Mouse (Mus musculus) CH12.LX (cell line): Measurements from ENCODE around the gene Eea1. TPM values are rescaled to one million over a fixed set of nuclear protein-coding genes. Genes with fewer than 3 reads are reported as not detected.
A peak's percentile ranks its signal among the peaks of the same experiment; 100 is the strongest.

ENCODE experiments used
- DNase-seq: peaks from one replicate; pipeline ENCODE4 v3.0.0-alpha.2; 2013; ENCODE audit errors: extremely low read depth
- H3K27ac ChIP-seq: 2 replicates; pipeline ENCODE4 v1.5.1; 2012; ENCODE audit warnings: low read depth, mild to moderate bottlenecking, control low read depth, moderate library complexity; ENCODE audit not compliant: insufficient read depth
- H3K27me3 ChIP-seq: replicated peaks from 2 replicates; pipeline ENCODE3; 2012; ENCODE audit warnings: inconsistent platforms
- H3K36me3 ChIP-seq, 2 experiments: replicated peaks in 1 of 2; 2 replicates each; pipeline versions ENCODE3 to v1.6.1; 2012; ENCODE audit warnings: inconsistent platforms in 1 of 2, low read length in 1 of 2, mild to moderate bottlenecking in 1 of 2, mixed read lengths in 1 of 2, moderate library complexity in 1 of 2; ENCODE audit not compliant: control insufficient read depth in 1 of 2, insufficient read depth in 1 of 2
- H3K4me1 ChIP-seq, 2 experiments: 2 replicates each; pipeline ENCODE4 v1.6.1; 2012; ENCODE audit warnings: inconsistent platforms in 1 of 2, moderate library complexity in 1 of 2; ENCODE audit not compliant: insufficient read depth in 2 of 2, control insufficient read depth in 1 of 2
- H3K4me2 ChIP-seq: 2 replicates; pipeline ENCODE4 v1.6.1; 2012; ENCODE audit warnings: low read depth, mild to moderate bottlenecking, control low read depth; ENCODE audit not compliant: poor library complexity, insufficient read depth, severe bottlenecking
- H3K4me3 ChIP-seq, 3 experiments: fragments of 150-350 bp in 1 of 3; sonication (generic) in 1 of 3; replicated peaks in 1 of 3; 2 replicates each; pipeline versions ENCODE3 to v1.5.1; 2011 to 2012; ENCODE audit warnings: low read depth in 2 of 3, low read length in 2 of 3, mild to moderate bottlenecking in 2 of 3, moderate library complexity in 2 of 3, control low read depth in 1 of 3, improper control_type of control experiment in 1 of 3, inconsistent platforms in 1 of 3, mixed read lengths in 1 of 3; ENCODE audit not compliant: poor library complexity in 1 of 3
- H3K79me2 ChIP-seq: replicated peaks from 2 replicates; pipeline ENCODE4 v1.6.1; 2012; ENCODE audit warnings: mild to moderate bottlenecking, moderate library complexity; ENCODE audit not compliant: control insufficient read depth, poor library complexity, insufficient read depth, severe bottlenecking; ENCODE audit errors: extremely low read depth
- H3K9ac ChIP-seq: 2 replicates; pipeline ENCODE4 v1.6.1; 2012; ENCODE audit warnings: low read depth, mild to moderate bottlenecking, control low read depth, moderate library complexity; ENCODE audit not compliant: insufficient read depth
- H3K9me3 ChIP-seq: replicated peaks from 2 replicates; pipeline ENCODE3; 2012; ENCODE audit warnings: low read length, inconsistent platforms, mixed read lengths
- BHLHE40 ChIP-seq: IDR thresholded peaks from 2 replicates; pipeline ENCODE4 v1.6.1; 2011; ENCODE audit warnings: mild to moderate bottlenecking, low read depth, low read length, improper control_type of control experiment
- CHD1 ChIP-seq: IDR thresholded peaks from 2 replicates; pipeline ENCODE4 v1.6.1; 2012; ENCODE audit warnings: low read depth, low read length, improper control_type of control experiment, inconsistent platforms
- CHD2 ChIP-seq: IDR thresholded peaks from 2 replicates; pipeline ENCODE4 v1.6.1; 2011; ENCODE audit warnings: low read length, improper control_type of control experiment
- CTCF ChIP-seq, 2 experiments: IDR thresholded peaks in 1 of 2; conservative IDR thresholded peaks in 1 of 2; 2 replicates each; pipeline ENCODE4 v1.5.1; 2011 to 2012; ENCODE audit warnings: low read depth in 2 of 2, low read length in 2 of 2, improper control_type of control experiment in 1 of 2, inconsistent platforms in 1 of 2, mild to moderate bottlenecking in 1 of 2, moderate library complexity in 1 of 2
- E2F4 ChIP-seq: IDR thresholded peaks from 2 replicates; pipeline ENCODE4 v1.6.1; 2011; ENCODE audit warnings: low read depth, low read length, improper control_type of control experiment; ENCODE audit not compliant: insufficient replicate concordance
- ELF1 ChIP-seq: IDR thresholded peaks from 2 replicates; pipeline ENCODE4 v1.6.1; 2014; ENCODE audit warnings: low read depth, mild to moderate bottlenecking, inconsistent platforms, low read length, improper control_type of control experiment
- EP300 ChIP-seq: IDR thresholded peaks from 2 replicates; pipeline ENCODE4 v1.6.1; 2011; ENCODE audit warnings: low read length, improper control_type of control experiment
- ETS1 ChIP-seq: conservative IDR thresholded peaks from 2 replicates; pipeline ENCODE4 v1.6.1; 2012; ENCODE audit warnings: low read depth, mild to moderate bottlenecking, inconsistent platforms, low read length, improper control_type of control experiment, moderate library complexity
- GABPA ChIP-seq: IDR thresholded peaks from 2 replicates; pipeline ENCODE4 v1.6.1; 2012; ENCODE audit warnings: low read depth, low read length, improper control_type of control experiment, inconsistent platforms; ENCODE audit not compliant: insufficient replicate concordance
- HCFC1 ChIP-seq: IDR thresholded peaks from 2 replicates; pipeline ENCODE4 v1.6.1; 2012; ENCODE audit warnings: low read depth, mild to moderate bottlenecking, inconsistent platforms, low read length, improper control_type of control experiment
- IRF4 ChIP-seq: IDR thresholded peaks from 2 replicates; pipeline ENCODE4 v1.6.1; 2014; ENCODE audit warnings: low read depth, mild to moderate bottlenecking, inconsistent platforms, low read length, improper control_type of control experiment
- JUN ChIP-seq: IDR thresholded peaks from 2 replicates; pipeline ENCODE4 v1.6.1; 2011; ENCODE audit warnings: low read depth, mild to moderate bottlenecking, low read length, improper control_type of control experiment, moderate library complexity; ENCODE audit not compliant: insufficient read depth
- JUND ChIP-seq: conservative IDR thresholded peaks from 2 replicates; pipeline ENCODE4 v1.6.1; 2011; ENCODE audit warnings: low read depth, low read length, improper control_type of control experiment
- KAT2A ChIP-seq: IDR thresholded peaks from 2 replicates; pipeline ENCODE4 v1.6.1; 2012; ENCODE audit warnings: low read length, improper control_type of control experiment, inconsistent platforms; ENCODE audit not compliant: insufficient replicate concordance
- MAFK ChIP-seq: IDR thresholded peaks from 2 replicates; pipeline ENCODE4 v1.6.1; 2011; ENCODE audit warnings: low read length, improper control_type of control experiment; ENCODE audit not compliant: insufficient replicate concordance
- MAX ChIP-seq: IDR thresholded peaks from 2 replicates; pipeline ENCODE4 v1.6.1; 2011; ENCODE audit warnings: low read length, improper control_type of control experiment
- MAZ ChIP-seq: IDR thresholded peaks from 2 replicates; pipeline ENCODE4 v1.6.1; 2012; ENCODE audit warnings: low read depth, mild to moderate bottlenecking, inconsistent platforms, low read length, improper control_type of control experiment, moderate library complexity
- MEF2A ChIP-seq: IDR thresholded peaks from 2 replicates; pipeline ENCODE4 v1.6.1; 2014; ENCODE audit warnings: low read depth, mild to moderate bottlenecking, inconsistent platforms, low read length, improper control_type of control experiment, borderline replicate concordance
- MXI1 ChIP-seq: IDR thresholded peaks from 2 replicates; pipeline ENCODE4 v1.6.1; 2011; ENCODE audit warnings: mild to moderate bottlenecking, low read depth, low read length, improper control_type of control experiment
- MYC ChIP-seq: IDR thresholded peaks from 2 replicates; pipeline ENCODE4 v1.6.1; 2011; ENCODE audit warnings: low read depth, mild to moderate bottlenecking, improper control_type of control experiment, low read length
- NELFE ChIP-seq: IDR thresholded peaks from 2 replicates; pipeline ENCODE4 v1.6.1; 2011; ENCODE audit warnings: low read depth, low read length, improper control_type of control experiment
- NRF1 ChIP-seq: IDR thresholded peaks from 2 replicates; pipeline ENCODE4 v1.6.1; 2014; ENCODE audit warnings: low read depth, mild to moderate bottlenecking, inconsistent platforms, low read length, improper control_type of control experiment, moderate library complexity
- PAX5 ChIP-seq: IDR thresholded peaks from 2 replicates; pipeline ENCODE4 v1.6.1; 2012; ENCODE audit warnings: low read length, inconsistent platforms, mixed read lengths
- POLR2A ChIP-seq: IDR thresholded peaks from 2 replicates; pipeline ENCODE4 v1.6.1; 2011; ENCODE audit warnings: low read depth, mild to moderate bottlenecking, improper control_type of control experiment, low read length
- POLR2AphosphoS2 ChIP-seq: IDR thresholded peaks from 2 replicates; pipeline ENCODE4 v1.6.1; 2011; ENCODE audit warnings: low read depth, low read length, improper control_type of control experiment
- RAD21 ChIP-seq: IDR thresholded peaks from 2 replicates; pipeline ENCODE4 v1.6.1; 2011; ENCODE audit warnings: low read depth, mild to moderate bottlenecking, low read length, improper control_type of control experiment, moderate library complexity
- RCOR1 ChIP-seq: conservative IDR thresholded peaks from 2 replicates; pipeline ENCODE4 v1.6.1; 2012; ENCODE audit warnings: low read depth, mild to moderate bottlenecking, inconsistent platforms, low read length, improper control_type of control experiment
- SIN3A ChIP-seq: IDR thresholded peaks from 2 replicates; pipeline ENCODE4 v1.6.1; 2012; ENCODE audit warnings: low read length, improper control_type of control experiment, inconsistent platforms
- SMC3 ChIP-seq: IDR thresholded peaks from 2 replicates; pipeline ENCODE4 v1.6.1; 2011; ENCODE audit warnings: low read depth, low read length, improper control_type of control experiment
- TBP ChIP-seq: conservative IDR thresholded peaks from 2 replicates; pipeline ENCODE4 v1.6.1; 2011; ENCODE audit warnings: low read depth, low read length, improper control_type of control experiment
- TCF12 ChIP-seq: IDR thresholded peaks from 2 replicates; pipeline ENCODE4 v1.6.1; 2014; ENCODE audit warnings: low read depth, mild to moderate bottlenecking, inconsistent platforms, low read length, improper control_type of control experiment
- UBTF ChIP-seq: IDR thresholded peaks from 2 replicates; pipeline ENCODE4 v1.6.1; 2012; ENCODE audit warnings: low read depth, mild to moderate bottlenecking, inconsistent platforms, low read length, improper control_type of control experiment, moderate library complexity
- USF1 ChIP-seq: IDR thresholded peaks from 2 replicates; pipeline ENCODE4 v1.6.1; 2014; ENCODE audit warnings: low read depth, mild to moderate bottlenecking, inconsistent platforms, low read length, improper control_type of control experiment
- USF2 ChIP-seq: conservative IDR thresholded peaks from 2 replicates; pipeline ENCODE4 v1.6.1; 2011; ENCODE audit warnings: low read depth, low read length, improper control_type of control experiment
- ZC3H11A ChIP-seq: IDR thresholded peaks from 2 replicates; pipeline ENCODE4 v1.6.1; 2012; ENCODE audit warnings: low read depth, mild to moderate bottlenecking, inconsistent platforms, low read length, improper control_type of control experiment
- ZKSCAN1 ChIP-seq: IDR thresholded peaks from 2 replicates; pipeline ENCODE4 v1.6.1; 2012; ENCODE audit warnings: low read depth, inconsistent platforms, low read length, improper control_type of control experiment, borderline replicate concordance
- ZMIZ1 ChIP-seq: IDR thresholded peaks from 2 replicates; pipeline ENCODE4 v1.6.1; 2012; ENCODE audit warnings: low read depth, mild to moderate bottlenecking, inconsistent platforms, low read length, improper control_type of control experiment
- ZNF384 ChIP-seq: IDR thresholded peaks from 2 replicates; pipeline ENCODE4 v1.6.1; 2012; ENCODE audit warnings: low read depth, low read length, improper control_type of control experiment, inconsistent platforms
- dilution Hi-C: fragments of 300-500 bp; cut with MboI; formaldehyde crosslinking; loops from 2 replicates; pipeline ENCODE4 v1.14.3; 2020; ENCODE audit warnings: low sequenced_read_pairs; ENCODE audit not compliant: extremely low pct_unique_long_range_greater_than_20kb, extremely low pct_ligation_motif_present
- in situ Hi-C: fragments of 300-500 bp; cut with MboI; formaldehyde crosslinking; loops from 3 replicates; pipeline ENCODE4 v1.14.3; 2019; ENCODE audit warnings: low sequenced_read_pairs, low pct_ligation_motif_present, low pct_unique_long_range_greater_than_20kb, mixed read lengths
- polyA plus RNA-seq: library from polyadenylated mRNA; unstranded; fragments of >175 nt; gene quantifications from 2 replicates; pipeline ENCODE4 v1.2.1, GENCODE M21; 2012; ENCODE audit warnings: low read depth; ENCODE audit not compliant: insufficient read length
- total RNA-seq, 2 experiments: library from RNA; depleted of rRNA; stranded (reverse); fragments of 300-350 nt in 1 of 2; fragments of >200 nt in 1 of 2; gene quantifications; 2 replicates each; pipeline ENCODE4 v1.2.3; 2012 to 2014

The Eea1 gene
- total RNA-seq (2012; rRNA removed): 13.3 and 14.6 TPM in 2 replicates
- total RNA-seq (2014; rRNA removed): 13.3 and 15.5 TPM in 2 replicates
- 15.6 and 15.7 TPM in 2 replicates for polyA plus RNA-seq

- H3K79me2 ChIP-seq: peaks cover 25% of the 10 kb centered on the region
- H3K4me2 ChIP-seq: peak within 1 kb of the TSS; percentile 77
- H3K9ac ChIP-seq: peak within 1 kb of the TSS; percentile 85
- peak; percentile 64 for TF ChIP-seq ELF1
- no peak for TF ChIP-seq JUND
- no peak for TF ChIP-seq ZKSCAN1
- TF ChIP-seq MAZ: 0 out of 2 replicates have a peak, but pooled peaks have one; percentile 12
- no peak for TF ChIP-seq SIN3A
- peak; percentile 57; the same call in 1 of the 2 replicates for TF ChIP-seq POLR2AphosphoS2
- TF ChIP-seq ETS1: no peak
- TF ChIP-seq CTCF (conservative IDR thresholded peaks at IDR 0.05 in 1 of 2, IDR thresholded peaks at IDR 0.05 in 1 of 2; ENCODE audit: low read depth in 2 of 2, low read length in 2 of 2): no peak
- TF ChIP-seq E2F4: no peak
- TF ChIP-seq UBTF: no peak
- TF ChIP-seq ZC3H11A: no peak
- TF ChIP-seq MEF2A: peak; percentile 49; the same call in 1 of the 2 replicates
- no peak for TF ChIP-seq BHLHE40
- peak; percentile 91 for TF ChIP-seq POLR2A
- TF ChIP-seq CHD2: 0 out of 2 replicates have a peak, but pooled peaks have one; percentile 1
- TF ChIP-seq NELFE: peak; percentile 83
- TF ChIP-seq HCFC1: peak; percentile 38
- TF ChIP-seq TBP: 0 out of 2 replicates have a peak, but pooled peaks have one; percentile 14
- no peak for TF ChIP-seq GABPA
- no peak for TF ChIP-seq EP300
- no peak for TF ChIP-seq NRF1
- no peak for TF ChIP-seq SMC3
- TF ChIP-seq RAD21: no peak
- TF ChIP-seq KAT2A: no peak
- no peak for TF ChIP-seq CHD1
- no peak for TF ChIP-seq USF2
- TF ChIP-seq TCF12: peak; percentile 67
- no peak for TF ChIP-seq ZNF384
- no peak for TF ChIP-seq PAX5
- TF ChIP-seq IRF4: no peak
- no peak for TF ChIP-seq USF1
- TF ChIP-seq MXI1: peak; percentile 70; the same call in 1 of the 2 replicates
- no peak for TF ChIP-seq JUN
- TF ChIP-seq ZMIZ1: peak; percentile 18; the same call in 1 of the 2 replicates
- no peak for TF ChIP-seq RCOR1
- no peak for TF ChIP-seq MAX
- TF ChIP-seq MYC: no peak
- TF ChIP-seq MAFK: no peak
- peak within 1 kb of the TSS; percentile 53 for H3K27ac ChIP-seq
- no peaks in the 10 kb centered on the region for H3K27me3 ChIP-seq
- H3K4me3 ChIP-seq: peak within 1 kb of the TSS; percentile 75 to 94 (median 89)
- peaks cover 10% of the 10 kb centered on the region for H3K9me3 ChIP-seq
- peak; percentile 86 for DNase-seq
- peaks cover 4 to 23% of the 10 kb centered on the region in 2 experiments for H3K36me3 ChIP-seq
- in situ Hi-C loops (no loop called here), dilution Hi-C loops (no loop called here)
- H3K4me1 ChIP-seq: peaks cover 10 to 55% of the 10 kb centered on the region in 2 experiments
Observed at GRCm38 (mm10) chr10:95940046-95940900, at the start of gene Eea1. Gene Eea1, plus strand, starts transcription at chr10:95940650.
